Mouse (Mus musculus) myocyte (in vitro differentiated cells): ENCODE data around the gene P4ha1. TPM values are rescaled to one million over a fixed set of nuclear protein-coding genes. Genes with fewer than 3 reads are reported as not detected.

ENCODE experiments used
- H3K27me3 ChIP-seq: one replicate; pipeline ENCODE4 v1.6.1; 2011; ENCODE audit not compliant: control insufficient read depth, insufficient read depth, insufficient read length
- H3K36me3 ChIP-seq: one replicate; pipeline ENCODE4 v1.6.1; 2011; ENCODE audit not compliant: control insufficient read depth, insufficient read depth
- H3K4me2 ChIP-seq: one replicate; pipeline ENCODE4 v1.6.1; 2011; ENCODE audit warnings: low read depth, control low read depth
- H3K4me3 ChIP-seq: one replicate; pipeline ENCODE4 v1.5.1; 2011; ENCODE audit warnings: mild to moderate bottlenecking, control low read depth, moderate library complexity
- H3K79me2 ChIP-seq: one replicate; pipeline ENCODE4 v1.6.1; 2011; ENCODE audit not compliant: control insufficient read depth, insufficient read depth
- H3ac ChIP-seq: one replicate; pipeline ENCODE4 v1.6.1; 2011; ENCODE audit not compliant: control insufficient read depth, insufficient read length
- CEBPB ChIP-seq: IDR thresholded peaks from 2 replicates; pipeline ENCODE4 v1.6.1; 2011; ENCODE audit warnings: mild to moderate bottlenecking, moderate library complexity; ENCODE audit not compliant: poor library complexity, insufficient read depth, severe bottlenecking
- E2F4 ChIP-seq: IDR thresholded peaks from one replicate; pipeline ENCODE4 v1.6.1; 2011; ENCODE audit warnings: mild to moderate bottlenecking, control low read depth, moderate library complexity; ENCODE audit not compliant: insufficient read depth
- MAX ChIP-seq: IDR thresholded peaks from one replicate; pipeline ENCODE4 v1.6.1; 2011; ENCODE audit warnings: low read depth, mild to moderate bottlenecking, control low read depth
- MYOD1 ChIP-seq, 3 experiments: IDR thresholded peaks; one replicate each; pipeline ENCODE4 v1.6.1; 2011; ENCODE audit warnings: control low read depth in 2 of 3, low read depth in 2 of 3, mild to moderate bottlenecking in 2 of 3, moderate library complexity in 1 of 3; ENCODE audit not compliant: insufficient read length in 2 of 3, control insufficient read depth in 1 of 3
- MYOG ChIP-seq, 3 experiments: IDR thresholded peaks; one replicate each; pipeline ENCODE4 v1.6.1; 2011; ENCODE audit warnings: control low read depth in 2 of 3, low read depth in 2 of 3, mild to moderate bottlenecking in 2 of 3; ENCODE audit not compliant: insufficient read length in 2 of 3, control insufficient read depth in 1 of 3, insufficient read depth in 1 of 3
- POLR2A ChIP-seq: IDR thresholded peaks from one replicate; pipeline ENCODE4 v1.6.1; 2011; ENCODE audit warnings: low read depth, mild to moderate bottlenecking, control low read depth, moderate library complexity; ENCODE audit not compliant: insufficient read length
- POLR2AphosphoS2 ChIP-seq: IDR thresholded peaks from one replicate; pipeline ENCODE4 v1.6.1; 2011; ENCODE audit warnings: low read depth, control low read depth; ENCODE audit not compliant: insufficient read length
- REST ChIP-seq: IDR thresholded peaks from one replicate; pipeline ENCODE4 v1.6.1; 2011; ENCODE audit warnings: mild to moderate bottlenecking, control low read depth, moderate library complexity; ENCODE audit not compliant: insufficient read depth, insufficient read length
- SRF ChIP-seq: IDR thresholded peaks from one replicate; pipeline ENCODE4 v1.6.1; 2011; ENCODE audit warnings: low read depth; ENCODE audit not compliant: control insufficient read depth, insufficient read length
- TCF12 ChIP-seq: IDR thresholded peaks from one replicate; pipeline ENCODE4 v1.6.1; 2011; ENCODE audit warnings: mild to moderate bottlenecking, control low read depth; ENCODE audit not compliant: poor library complexity, insufficient read depth, severe bottlenecking
- TCF3 ChIP-seq: IDR thresholded peaks from one replicate; pipeline ENCODE4 v1.6.1; 2011; ENCODE audit warnings: low read depth, control low read depth; ENCODE audit not compliant: insufficient read length
- USF1 ChIP-seq: IDR thresholded peaks from one replicate; pipeline ENCODE4 v1.6.1; 2011; ENCODE audit warnings: low read depth, mild to moderate bottlenecking, control low read depth, moderate library complexity
- polyA plus RNA-seq: library from polyadenylated mRNA; unstranded; fragments of >200 nt; fragmentation: generic; extraction: Trizol; gene quantifications from one replicate; pipeline ENCODE4 v1.2.1, GENCODE M21; 2012; ENCODE audit warnings: missing spikeins

Gene P4ha1
- polyA plus RNA-seq, 1 experiment: 107 TPM

GRCm38 (mm10) chr10:59410264-59410663, 87.2 kb downstream of the P4ha1 start:
- TF ChIP-seq E2F4: no peak
- TF ChIP-seq MAX: no peak
- TF ChIP-seq TCF3: no peak
- no peak for TF ChIP-seq REST
- no peak for TF ChIP-seq POLR2A
- Histone ChIP-seq H3K4me3 (no peak overlapping the region), H3K36me3 (no peaks in the 10 kb centered on the region)

GRCm38 (mm10) chr10:59413711-59414110, 90.6 kb downstream of the P4ha1 start:
- no peak overlapping the region for H3ac ChIP-seq
- no peaks in the 10 kb centered on the region for H3K79me2 ChIP-seq
- TF ChIP-seq TCF3 (no peak), MYOD1 (IDR thresholded peaks at IDR 0.05; ENCODE audit: control insufficient read depth in 1 of 3, insufficient read length in 2 of 3, low read depth in 2 of 3) (no peak), E2F4 (no peak), MAX (no peak), REST (no peak), POLR2A (no peak), POLR2AphosphoS2 (no peak), TCF12 (no peak), USF1 (no peak), SRF (no peak), CEBPB (no peak), MYOG (IDR thresholded peaks at IDR 0.05; ENCODE audit: control insufficient read depth in 1 of 3, insufficient read depth in 1 of 3, insufficient read length in 2 of 3, low read depth in 2 of 3) (no peak)
- no peak overlapping the region for H3K4me2 ChIP-seq
- no peak overlapping the region for H3K4me3 ChIP-seq
- no peaks in the 10 kb centered on the region for H3K27me3 ChIP-seq
- no peaks in the 10 kb centered on the region for H3K36me3 ChIP-seq

More at GRCm38 (mm10) chr10:59410264-59410663, 87.2 kb downstream of the P4ha1 start:
- Histone ChIP-seq H3K4me2 (no peak overlapping the region), H3K79me2 (no peaks in the 10 kb centered on the region), H3ac (no peak overlapping the region), H3K27me3 (no peaks in the 10 kb centered on the region)

GRCm38 (mm10) chr10:59416623-59417022, 93.5 kb downstream of the P4ha1 start:
- H3K4me2 ChIP-seq: no peak overlapping the region
- no peak overlapping the region for H3ac ChIP-seq
- no peaks in the 10 kb centered on the region for H3K27me3 ChIP-seq
- TF ChIP-seq E2F4: no peak
- TF ChIP-seq SRF: no peak
- no peak for TF ChIP-seq REST
- no peak for TF ChIP-seq CEBPB
- TF ChIP-seq MAX: no peak
- no peak overlapping the region for H3K4me3 ChIP-seq
- H3K79me2 ChIP-seq: no peaks in the 10 kb centered on the region
- H3K36me3 ChIP-seq: no peaks in the 10 kb centered on the region

GRCm38 (mm10) chr10:59419516-59419915, 96.4 kb downstream of the P4ha1 start:
- no peaks in the 10 kb centered on the region for H3K36me3 ChIP-seq
- no peaks in the 10 kb centered on the region for H3K27me3 ChIP-seq
- no peak for TF ChIP-seq USF1
- no peak for TF ChIP-seq SRF
- TF ChIP-seq MYOD1 (IDR thresholded peaks at IDR 0.05; ENCODE audit: control insufficient read depth in 1 of 3, insufficient read length in 2 of 3, low read depth in 2 of 3): no peak
- no peak for TF ChIP-seq MAX
- H3K4me2 ChIP-seq: no peak overlapping the region
- H3K4me3 ChIP-seq: no peak overlapping the region
- H3ac ChIP-seq: no peak overlapping the region
- H3K79me2 ChIP-seq: no peaks in the 10 kb centered on the region

Other genes starting within 250 kb of the P4ha1 start
- 16.9 TPM for gene Sept10, start 101.4 kb upstream of the P4ha1 start, polyA plus RNA-seq
- gene Sowahc, start 101.3 kb upstream of the P4ha1 start, polyA plus RNA-seq: 1.2 TPM
- gene Gm10273, start 72.3 kb downstream of the P4ha1 start, polyA plus RNA-seq: 10.3 TPM
- not detected for gene Pla2g12b, start 80.4 kb downstream of the P4ha1 start, polyA plus RNA-seq
- gene Oit3, start 118.5 kb downstream of the P4ha1 start, polyA plus RNA-seq: 0.32 TPM